Mouse (Mus musculus) heart, adult 11 months (tissue): ENCODE measurements around the gene Ctdsp1.
"Not testable (repeated sequence)": the region's sequence is repeated elsewhere in the genome, so short reads cannot be mapped to it uniquely, and the experiment has no call there.

Experiments
- DNase-seq: peaks from one replicate; pipeline ENCODE4 v3.0.0; 2022

Ctdsp1 gene

GRCm38 (mm10) chr1:74379058-74379504 is 12.2 kb upstream of the Ctdsp1 start:
- DNase-seq = no peak

- DNase-seq = peak; percentile 85
These were observed 10.8 kb upstream of the Ctdsp1 start for GRCm38 (mm10) chr1:74380484-74380883.

- no peak for DNase-seq
These were observed 9.7 kb upstream of the Ctdsp1 start for GRCm38 (mm10) chr1:74381588-74382021.

GRCm38 (mm10) chr1:74383385-74383784 is 7.9 kb upstream of the Ctdsp1 start:
- no peak for DNase-seq

- DNase-seq = no peak
These were observed 6.8 kb upstream of the Ctdsp1 start for GRCm38 (mm10) chr1:74384525-74384924.

- peak; percentile 93 for DNase-seq
These were observed 6.2 kb upstream of the Ctdsp1 start for GRCm38 (mm10) chr1:74385064-74385463.

GRCm38 (mm10) chr1:74385531-74385930 is 5.8 kb upstream of the Ctdsp1 start:
- no peak for DNase-seq

GRCm38 (mm10) chr1:74386363-74386713 is 5.0 kb upstream of the Ctdsp1 start:
- no peak for DNase-seq

- peak; percentile 100 for DNase-seq
These were observed 4.5 kb upstream of the Ctdsp1 start for GRCm38 (mm10) chr1:74386714-74387385.

- peak; percentile 93 for DNase-seq
These were observed 3.8 kb upstream of the Ctdsp1 start for GRCm38 (mm10) chr1:74387386-74387988.

GRCm38 (mm10) chr1:74388398-74388920 is 2.9 kb upstream of the Ctdsp1 start:
- DNase-seq = peak; percentile 92

GRCm38 (mm10) chr1:74389831-74390286 is 1.4 kb upstream of the Ctdsp1 start:
- peak; percentile 97 for DNase-seq

GRCm38 (mm10) chr1:74390287-74390906 is 912 bp upstream of the Ctdsp1 start:
- peak; percentile 97 for DNase-seq

GRCm38 (mm10) chr1:74391844-74392441 is 634 bp downstream of the Ctdsp1 start:
- peak; percentile 99 for DNase-seq

GRCm38 (mm10) chr1:74392446-74392994 is 1.2 kb downstream of the Ctdsp1 start:
- peak; percentile 96 for DNase-seq

- DNase-seq = peak; percentile 96
These were observed 1.7 kb downstream of the Ctdsp1 start for GRCm38 (mm10) chr1:74393010-74393409.

GRCm38 (mm10) chr1:74393697-74394096 is 2.4 kb downstream of the Ctdsp1 start:
- DNase-seq = peak; percentile 95

GRCm38 (mm10) chr1:74394311-74394710 is 3.0 kb downstream of the Ctdsp1 start:
- peak; percentile 94 for DNase-seq

- DNase-seq = peak; percentile 92
These were observed 3.5 kb downstream of the Ctdsp1 start for GRCm38 (mm10) chr1:74394858-74395257.

GRCm38 (mm10) chr1:74395290-74395689 is 4.0 kb downstream of the Ctdsp1 start:
- DNase-seq = peak; percentile 93

GRCm38 (mm10) chr1:74396456-74397222 is 5.3 kb downstream of the Ctdsp1 start:
- DNase-seq = not testable (repeated sequence)

- DNase-seq = peak; percentile 100
These were observed 6.1 kb downstream of the Ctdsp1 start for GRCm38 (mm10) chr1:74397268-74397918.
